Mouse (Mus musculus): ENCODE results near the gene Scgn.

The Scgn gene

DNA sequence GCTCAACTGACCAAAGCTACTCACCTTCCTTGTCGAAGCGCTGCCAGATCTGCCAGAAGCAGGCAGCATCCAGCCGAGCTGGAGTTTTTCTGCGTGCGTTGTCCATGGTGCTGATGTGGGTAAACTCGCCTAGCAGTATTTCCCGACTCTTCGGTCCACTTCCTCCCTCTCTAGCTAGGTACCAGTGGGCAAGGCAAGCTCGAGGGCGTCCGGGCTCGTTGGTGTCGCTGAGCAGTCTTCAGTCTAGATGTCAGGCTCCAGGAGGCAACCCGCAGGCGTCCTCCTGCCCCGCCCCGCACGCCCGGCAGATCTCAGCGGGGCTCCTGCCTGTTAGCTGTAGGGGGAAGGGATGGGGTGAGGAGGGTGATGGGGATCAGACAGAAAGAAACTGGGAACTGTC is at the start of gene Scgn:
Gene Scgn, minus strand, starts transcription at position 287 of the 400 bp plus-strand sequence.
- no peak for DNase-seq (ENCODE audit: extremely low read depth, low read depth, low spot score)

GRCm38 (mm10) chr13:24040221-24040620 is 49.2 kb upstream of the Scgn start:
- no peak for DNase-seq (ENCODE audit: extremely low read depth, low read depth, low spot score)

DNA sequence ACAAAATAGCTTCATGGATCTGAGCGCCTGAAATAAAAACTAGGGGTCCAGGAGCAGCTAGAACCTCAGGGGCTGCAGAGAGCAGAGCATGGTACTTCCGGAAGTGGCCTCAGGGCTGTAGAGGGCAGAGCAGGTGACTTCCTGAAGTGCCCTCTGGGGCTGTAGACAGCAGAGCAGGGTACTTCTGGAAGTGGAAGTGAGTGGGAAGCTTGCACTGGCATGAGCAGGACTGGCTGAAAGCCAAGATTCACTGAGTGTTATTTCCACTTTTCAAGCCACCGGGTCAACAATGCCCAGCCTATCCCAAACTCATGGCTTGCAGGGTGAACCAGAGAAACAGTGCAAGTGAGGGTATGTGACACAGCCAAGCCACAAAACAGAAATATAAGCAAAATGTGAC is 46.5 kb upstream of the Scgn start:
- no peak for DNase-seq (ENCODE audit: extremely low read depth, low read depth, low spot score)

DNA sequence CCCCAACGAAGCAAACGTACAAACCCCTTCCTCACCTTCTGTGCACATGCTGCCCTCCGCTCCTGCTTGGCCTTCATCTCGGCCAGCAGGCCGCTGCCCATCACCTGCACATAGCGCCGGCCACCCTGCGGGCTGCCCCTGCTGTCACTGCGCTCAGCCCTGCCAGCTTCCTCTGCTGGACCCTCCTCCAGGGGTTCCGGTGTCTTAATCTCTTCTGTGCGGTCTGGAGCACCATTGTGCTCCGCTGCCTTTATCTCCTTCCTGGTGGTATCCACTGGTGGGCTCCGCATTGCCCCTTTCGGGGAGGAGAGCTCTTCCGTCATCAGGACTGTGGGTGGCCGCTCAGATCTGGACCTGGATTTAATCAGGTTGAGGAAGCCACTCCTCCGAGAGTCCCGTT is 45.1 kb upstream of the Scgn start:
- no peak for DNase-seq (ENCODE audit: extremely low read depth, low read depth, low spot score)

DNA sequence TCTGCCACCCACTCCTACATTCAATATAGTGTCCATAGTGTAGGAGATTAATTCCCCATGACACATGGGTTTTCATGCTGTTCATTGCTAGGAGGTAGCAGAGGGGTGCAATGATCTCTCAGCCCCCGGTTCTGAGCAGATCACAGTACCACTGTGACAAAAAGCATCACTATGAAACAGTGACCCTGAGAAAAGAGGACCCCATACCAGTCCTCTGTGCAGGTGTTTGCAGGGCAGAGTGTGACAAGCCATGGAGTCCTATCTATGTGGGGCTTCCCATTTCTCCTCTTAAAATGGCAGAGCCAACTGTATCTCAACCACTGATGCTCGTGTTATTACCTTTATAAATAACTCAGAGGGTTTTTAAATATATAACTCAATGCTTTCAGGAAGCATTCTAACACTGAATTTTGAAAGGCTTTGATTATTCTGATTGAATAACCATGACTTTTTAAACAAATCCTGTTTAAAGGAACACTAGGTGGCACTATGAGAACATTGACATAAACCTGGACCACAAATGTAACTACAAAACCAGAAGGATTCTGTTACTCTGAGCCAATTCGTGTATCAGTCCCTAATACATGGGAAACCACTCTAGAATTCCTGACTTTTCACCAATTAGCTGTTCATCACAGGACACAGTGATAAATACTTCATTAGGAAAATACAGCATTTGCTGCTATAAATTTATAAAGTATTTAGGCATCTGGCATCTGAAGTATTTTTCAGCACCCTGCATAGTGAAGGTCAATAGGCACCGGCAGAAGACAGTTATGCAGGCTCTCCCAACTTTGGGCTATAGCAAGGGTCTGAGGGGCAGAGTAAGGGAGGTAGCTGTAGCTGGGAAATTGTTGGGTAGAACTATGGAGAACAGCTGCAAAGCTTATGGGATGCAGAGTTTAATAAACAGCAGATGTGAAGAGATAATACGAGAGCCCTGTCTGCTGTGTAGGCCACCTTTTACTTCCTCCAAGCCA is 36.5 kb upstream of the Scgn start:
- no peak for DNase-seq (ENCODE audit: extremely low read depth, low read depth, low spot score)

- DNase-seq (ENCODE audit: extremely low read depth, low read depth, low spot score), result no peak
These were observed 27.5 kb upstream of the Scgn start for GRCm38 (mm10) chr13:24018515-24018914.

DNA sequence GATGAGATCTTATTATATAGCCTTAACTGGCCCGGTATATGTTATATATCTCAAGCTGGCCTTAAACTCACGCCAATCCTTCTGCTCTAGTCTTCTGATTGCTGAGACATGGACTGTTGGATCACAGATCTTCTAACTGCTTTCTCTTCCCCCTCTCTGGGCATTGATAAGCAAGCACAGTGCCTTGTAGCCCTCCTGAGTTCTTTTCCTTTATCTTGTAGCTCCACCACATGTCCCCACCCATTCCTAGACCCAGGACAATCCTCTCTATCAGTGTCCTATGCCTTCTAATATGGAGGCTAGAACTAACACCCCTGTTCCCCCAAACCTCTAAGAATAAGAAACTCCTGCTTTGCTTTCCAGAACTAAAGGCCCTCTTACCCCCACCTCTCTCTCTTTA is 14.5 kb upstream of the Scgn start:
- no peak for DNase-seq (ENCODE audit: extremely low read depth, low read depth, low spot score)

DNA sequence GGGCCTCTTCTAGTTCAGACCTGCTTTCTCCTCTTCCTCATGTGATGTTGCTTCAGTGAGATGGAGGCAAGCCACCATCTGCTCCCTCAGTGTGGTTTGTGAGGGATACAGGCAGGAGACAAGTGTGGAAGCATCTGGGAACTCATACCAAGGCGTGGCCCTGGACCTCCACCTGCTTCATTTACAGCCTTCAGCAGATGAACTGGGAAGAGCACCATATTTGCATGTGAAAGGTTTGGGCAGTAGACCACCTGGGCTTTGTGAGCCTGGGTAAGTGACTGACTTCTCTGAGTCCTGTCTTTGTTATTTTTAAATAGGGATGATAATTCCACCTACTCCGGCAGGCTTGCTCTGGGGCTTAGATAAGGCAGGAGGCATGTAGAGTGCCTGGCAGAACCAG is 10.8 kb upstream of the Scgn start:
- no peak for DNase-seq (ENCODE audit: extremely low read depth, low read depth, low spot score)

DNA sequence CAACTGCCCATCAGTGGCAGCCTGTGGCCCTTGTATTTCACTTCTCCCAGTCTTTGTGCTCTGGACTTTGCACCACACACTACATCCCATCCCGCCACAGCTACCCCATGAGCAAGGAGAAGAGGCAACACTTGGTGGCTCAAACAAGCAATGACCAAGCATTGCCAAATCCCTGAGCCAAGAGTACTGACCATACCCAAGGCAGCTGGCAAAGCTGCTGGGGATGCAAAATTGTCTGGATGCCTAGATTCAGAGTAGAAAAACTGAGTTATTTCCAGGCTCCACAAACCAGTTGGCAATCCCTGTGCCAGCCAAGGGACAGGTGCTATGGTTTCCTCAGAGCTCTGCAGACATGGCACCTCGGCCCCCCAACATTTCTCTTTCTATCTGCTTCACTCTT is 10.1 kb upstream of the Scgn start:
- DNase-seq (ENCODE audit: extremely low read depth, low read depth, low spot score), result no peak

DNA sequence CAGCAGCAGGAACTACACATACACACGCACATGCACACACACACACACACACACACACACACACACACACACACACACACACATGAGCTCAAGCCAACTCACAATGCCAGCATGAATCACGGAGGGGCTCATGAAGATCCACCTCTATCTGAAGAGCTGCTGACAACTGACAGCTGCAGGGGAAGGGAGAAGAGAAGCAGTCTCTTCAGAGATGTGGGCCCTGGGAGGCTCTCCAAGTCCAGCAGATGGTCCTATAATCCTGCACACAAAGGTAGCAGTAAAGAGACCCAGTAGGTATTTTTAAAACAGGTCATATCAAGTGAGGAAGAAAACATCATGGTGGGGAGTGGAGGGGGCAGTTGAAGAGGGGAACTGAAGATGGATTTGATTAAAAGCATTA is 7.8 kb upstream of the Scgn start:
- DNase-seq (ENCODE audit: extremely low read depth, low read depth, low spot score), result no peak

DNA sequence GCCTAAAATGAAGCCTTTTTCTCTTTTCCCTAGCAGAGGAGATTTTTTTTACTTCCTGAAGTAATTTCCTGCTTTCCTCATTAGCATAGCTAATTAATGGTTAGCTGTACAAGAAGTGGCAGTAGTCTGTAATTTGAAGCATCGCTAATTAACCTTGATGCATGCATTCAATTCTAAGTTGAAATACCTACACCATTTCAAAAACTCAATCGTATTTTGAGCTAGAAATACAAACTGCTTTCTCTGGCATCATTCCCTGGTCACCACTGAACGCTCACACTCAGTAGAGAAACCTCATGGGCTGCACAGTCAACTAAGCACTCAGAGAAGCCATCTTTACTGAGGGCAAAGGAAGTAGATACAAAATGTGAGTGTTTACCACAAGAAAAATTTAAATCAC is 3.7 kb upstream of the Scgn start:
- no peak for DNase-seq (ENCODE audit: extremely low read depth, low read depth, low spot score)

- DNase-seq (ENCODE audit: extremely low read depth, low read depth, low spot score), result no peak
These were observed 3.0 kb upstream of the Scgn start for GRCm38 (mm10) chr13:23994024-23994423.

DNA sequence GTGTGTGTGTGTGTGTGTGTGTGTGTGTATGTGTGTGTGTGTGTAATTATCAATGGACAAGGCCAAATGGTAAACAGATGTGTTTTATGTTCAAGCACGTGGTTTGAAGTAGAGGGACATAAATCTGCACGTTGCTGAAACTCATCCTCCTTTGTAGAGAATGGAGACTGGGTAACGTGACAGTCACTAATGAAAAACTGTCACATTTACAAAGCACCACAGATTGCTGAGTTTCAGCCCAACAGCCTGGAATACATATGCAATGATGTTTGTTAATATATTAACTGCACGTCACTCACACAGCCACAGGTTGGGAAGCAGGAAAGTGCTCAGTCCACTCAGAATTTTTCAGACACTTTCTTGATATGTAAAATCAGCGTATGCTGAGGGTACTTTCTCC is 563 bp downstream of the Scgn start:
- DNase-seq (ENCODE audit: extremely low read depth, low read depth, low spot score), result no peak

DNA sequence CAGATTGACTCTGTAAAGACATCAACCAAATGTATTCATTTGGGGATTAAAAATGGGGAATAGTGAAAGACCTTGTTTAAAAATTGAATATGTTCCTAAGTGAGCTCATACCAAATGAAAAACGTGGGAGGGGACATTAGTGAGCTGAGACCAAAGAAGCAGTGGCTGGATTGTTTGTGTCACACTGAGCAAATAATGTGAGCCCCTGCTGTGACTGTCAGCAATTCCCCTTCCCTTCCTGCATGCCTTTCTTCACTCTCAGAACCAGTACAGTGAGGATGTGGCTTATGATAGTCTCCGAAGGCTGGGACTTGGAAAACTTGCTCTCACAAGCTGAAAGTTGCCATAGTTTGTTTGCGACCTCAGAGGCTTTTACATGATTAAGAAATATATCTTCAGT is 5.9 kb downstream of the Scgn start:
- DNase-seq (ENCODE audit: extremely low read depth, low read depth, low spot score), result no peak

GRCm38 (mm10) chr13:23972271-23972670 is 18.7 kb downstream of the Scgn start:
- no peak for DNase-seq (ENCODE audit: extremely low read depth, low read depth, low spot score)

- no peak for DNase-seq (ENCODE audit: extremely low read depth, low read depth, low spot score)
These were observed 19.1 kb downstream of the Scgn start for GRCm38 (mm10) chr13:23971870-23972269.

GRCm38 (mm10) chr13:23964909-23965308 is 26.1 kb downstream of the Scgn start:
- DNase-seq (ENCODE audit: extremely low read depth, low read depth, low spot score), result no peak

- no peak for DNase-seq (ENCODE audit: extremely low read depth, low read depth, low spot score)
These were observed 31.2 kb downstream of the Scgn start for GRCm38 (mm10) chr13:23959776-23960175.

DNA sequence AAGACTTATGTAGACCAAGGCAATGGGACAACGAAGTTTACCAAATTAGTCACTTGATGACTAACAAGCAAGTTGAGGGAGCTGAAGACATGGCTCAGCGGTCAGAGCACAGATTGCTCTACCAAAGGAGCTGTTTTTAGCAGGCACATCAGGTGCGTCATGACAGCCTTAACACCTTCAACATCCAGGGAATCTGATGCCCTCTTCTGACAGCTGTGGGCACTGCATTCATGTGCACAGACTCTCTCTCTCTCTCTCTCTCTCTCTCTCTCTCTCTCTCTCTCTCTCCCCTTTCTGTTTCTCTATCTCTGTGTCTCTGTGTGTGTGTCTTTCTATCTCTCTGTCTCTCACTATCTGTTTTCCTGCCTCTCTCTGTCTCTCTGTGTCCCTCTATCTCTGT is 40.1 kb downstream of the Scgn start:
- DNase-seq (ENCODE audit: extremely low read depth, low read depth, low spot score), result no peak

GRCm38 (mm10) chr13:23949484-23950246 is 41.3 kb downstream of the Scgn start:
- DNase-seq (ENCODE audit: extremely low read depth, low read depth, low spot score), result no peak

DNA sequence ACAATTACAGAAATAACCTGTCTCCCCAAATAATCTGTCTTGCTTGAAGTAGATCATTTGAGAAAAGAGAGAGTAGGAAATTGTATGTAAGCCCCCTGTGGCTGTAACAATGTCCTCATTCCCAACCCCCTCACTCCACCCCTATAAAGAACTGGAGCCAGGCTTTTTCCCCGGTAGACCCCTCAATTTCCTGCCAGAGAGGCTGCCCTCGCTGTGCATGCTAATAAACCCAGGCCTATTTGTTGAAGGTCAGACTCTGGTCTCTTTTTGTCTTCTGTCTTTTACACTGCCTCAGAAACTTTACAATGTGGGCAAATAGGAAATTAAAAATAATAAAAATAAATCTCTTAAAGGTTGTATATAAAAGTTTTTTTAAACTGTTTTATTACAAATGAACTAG is 44.8 kb downstream of the Scgn start:
- no peak for DNase-seq (ENCODE audit: extremely low read depth, low read depth, low spot score)

DNA sequence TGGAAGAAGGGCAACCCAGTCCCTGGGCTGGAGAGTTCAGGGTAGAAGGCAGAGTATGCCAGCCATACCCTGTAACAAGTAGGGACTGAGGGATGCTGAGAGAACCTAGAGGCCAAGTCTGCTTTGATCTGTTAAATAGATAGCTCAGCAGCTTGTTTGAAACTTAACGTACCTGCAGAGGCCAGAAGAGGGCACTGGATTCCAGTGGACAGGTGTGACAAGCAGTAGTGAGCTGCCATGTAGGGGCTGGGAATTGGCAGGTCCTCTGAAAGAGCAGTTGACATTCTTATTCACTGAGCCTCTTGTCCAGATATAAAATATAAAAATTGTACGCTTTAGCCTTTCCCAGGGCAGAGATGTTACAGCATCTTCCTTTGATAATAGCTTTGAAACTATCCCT is 48.2 kb downstream of the Scgn start:
- no peak for DNase-seq (ENCODE audit: extremely low read depth, low read depth, low spot score)
